Mouse (Mus musculus) C2C12 (cell line): ENCODE measurements around the gene Nxph1.

Experiments
- CEBPB ChIP-seq: IDR thresholded peaks from one replicate; pipeline ENCODE4 v1.6.1; 2011; ENCODE audit warnings: low read depth, mild to moderate bottlenecking, control low read depth, moderate library complexity
- CTCF ChIP-seq: IDR thresholded peaks from one replicate; pipeline ENCODE4 v1.5.1; 2011; ENCODE audit not compliant: control insufficient read depth, insufficient read depth, insufficient read length
- MAX ChIP-seq: IDR thresholded peaks from one replicate; pipeline ENCODE4 v1.6.1; 2011; ENCODE audit warnings: mild to moderate bottlenecking, control low read depth
- USF1 ChIP-seq: IDR thresholded peaks from one replicate; pipeline ENCODE4 v1.6.1; 2011; ENCODE audit warnings: low read depth, mild to moderate bottlenecking, control low read depth, moderate library complexity

DNA sequence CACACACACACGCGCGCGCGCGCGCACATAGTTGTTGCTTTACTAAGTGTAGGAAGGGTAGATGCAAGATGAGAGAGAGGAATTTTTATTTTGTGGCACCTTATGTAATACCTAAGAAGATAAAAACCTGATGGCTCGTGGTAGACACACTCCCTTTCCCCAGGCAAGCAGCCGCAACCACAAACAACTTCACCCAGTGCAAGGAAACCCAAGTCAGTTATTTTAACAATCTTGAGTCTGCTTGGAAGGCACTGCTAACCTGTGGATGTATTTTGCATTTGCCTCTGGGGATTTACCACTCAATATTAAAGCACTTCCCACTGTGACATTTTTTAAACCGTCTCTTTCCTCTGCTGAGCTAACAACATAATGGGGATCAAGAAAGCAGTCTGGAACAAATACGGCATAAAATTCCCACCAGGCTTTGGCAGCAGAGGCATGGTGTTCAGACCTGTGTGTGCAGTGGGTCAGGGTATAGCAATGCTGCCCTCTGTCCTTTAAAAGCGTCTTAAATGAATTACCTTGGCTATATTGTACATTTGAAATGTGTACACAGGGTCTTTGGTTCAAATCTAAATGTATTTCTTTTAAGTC is 176.2 kb downstream of the Nxph1 start:
- no peak for TF ChIP-seq CTCF
- no peak for TF ChIP-seq CEBPB
- no peak for TF ChIP-seq USF1
- TF ChIP-seq MAX: no peak
